Mouse (Mus musculus) ovary, postnatal 36 days (tissue): Measurements from ENCODE around the gene Snap91.

Experiments used
- DNase-seq: peaks from one replicate; pipeline ENCODE4 v3.0.0; 2022; ENCODE audit warnings: low spot score, mixed read lengths

The Snap91 gene

GRCm38 (mm10) chr9:86814340-86814739 is 66.1 kb downstream of the Snap91 start:
- DNase-seq, result no peak

- DNase-seq, result no peak
Observed at GRCm38 (mm10) chr9:86813327-86813726, 67.1 kb downstream of the Snap91 start.

GRCm38 (mm10) chr9:86810696-86811232 is 69.7 kb downstream of the Snap91 start:
- DNase-seq, result no peak

GRCm38 (mm10) chr9:86810213-86810612 is 70.2 kb downstream of the Snap91 start:
- DNase-seq, result no peak

- DNase-seq, result no peak
Observed at GRCm38 (mm10) chr9:86800600-86801163, 79.8 kb downstream of the Snap91 start.

- DNase-seq, result no peak
Observed at GRCm38 (mm10) chr9:86799099-86799498, 81.4 kb downstream of the Snap91 start.

GRCm38 (mm10) chr9:86798686-86799085 is 81.8 kb downstream of the Snap91 start:
- no peak for DNase-seq

GRCm38 (mm10) chr9:86798129-86798528 is 82.3 kb downstream of the Snap91 start:
- no peak for DNase-seq

- no peak for DNase-seq
Observed at GRCm38 (mm10) chr9:86797553-86797952, 82.9 kb downstream of the Snap91 start.

GRCm38 (mm10) chr9:86795236-86795635 is 85.2 kb downstream of the Snap91 start:
- DNase-seq, result no peak

GRCm38 (mm10) chr9:86791927-86792326 is 88.5 kb downstream of the Snap91 start:
- no peak for DNase-seq

- no peak for DNase-seq
Observed at GRCm38 (mm10) chr9:86789186-86789585, 91.3 kb downstream of the Snap91 start.

- no peak for DNase-seq
Observed at GRCm38 (mm10) chr9:86782836-86783235, 97.6 kb downstream of the Snap91 start.

- no peak for DNase-seq
Observed at GRCm38 (mm10) chr9:86781426-86781825, 99.0 kb downstream of the Snap91 start.

GRCm38 (mm10) chr9:86778212-86778611 is 102.2 kb downstream of the Snap91 start:
- no peak for DNase-seq

GRCm38 (mm10) chr9:86777309-86777708 is 103.1 kb downstream of the Snap91 start:
- DNase-seq, result no peak

GRCm38 (mm10) chr9:86775374-86775773 is 105.1 kb downstream of the Snap91 start:
- DNase-seq, result no peak

GRCm38 (mm10) chr9:86773996-86774395 is 106.5 kb downstream of the Snap91 start:
- DNase-seq, result no peak

GRCm38 (mm10) chr9:86772897-86773296 is 107.6 kb downstream of the Snap91 start:
- no peak for DNase-seq

- no peak for DNase-seq
Observed at GRCm38 (mm10) chr9:86766991-86767390, 113.5 kb downstream of the Snap91 start.

- DNase-seq, result no peak
Observed at GRCm38 (mm10) chr9:86764002-86764401, 116.5 kb downstream of the Snap91 start.

GRCm38 (mm10) chr9:86762477-86763376 is 117.7 kb downstream of the Snap91 start:
- DNase-seq, result no peak

- DNase-seq, result peak; percentile 60
Observed at GRCm38 (mm10) chr9:86745926-86746581, 134.4 kb downstream of the Snap91 start.
